Mouse (Mus musculus): Measurements from ENCODE around the gene Agap2. TPM values are rescaled to one million over a fixed set of nuclear protein-coding genes. Genes with fewer than 3 reads are reported as not detected.
A peak's percentile ranks its signal among the peaks of the same experiment; 100 is the strongest.

Agap2 gene
- polyA plus RNA-seq, 1 experiment: 2.0 TPM

DNA sequence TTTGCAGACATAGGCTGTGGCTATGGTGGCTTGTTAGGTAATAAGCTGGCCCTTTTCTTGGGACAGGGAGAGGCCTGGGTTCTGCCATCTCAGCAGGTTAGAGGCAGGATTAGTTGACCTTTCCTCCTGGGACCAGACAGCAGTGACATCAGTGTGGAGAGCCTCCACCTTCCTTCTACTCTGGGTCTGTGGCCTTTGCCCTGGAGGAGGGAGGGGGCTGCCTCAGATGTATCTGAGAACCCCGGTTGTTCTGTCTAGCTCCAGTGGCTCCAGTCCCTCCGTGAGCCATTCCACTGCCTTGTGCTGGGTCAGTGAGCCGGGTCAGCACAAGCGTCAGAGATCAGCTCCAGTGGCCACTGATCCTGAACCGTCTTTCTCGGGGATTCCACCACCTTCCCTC, 31.9 kb upstream of the Agap2 start:
- Histone ChIP-seq H3K27ac (ENCODE audit: insufficient read depth, low read depth, low read length) (no peak overlapping the region), H3K4me3 (ENCODE audit: insufficient read depth, low read length) (no peak overlapping the region)

DNA sequence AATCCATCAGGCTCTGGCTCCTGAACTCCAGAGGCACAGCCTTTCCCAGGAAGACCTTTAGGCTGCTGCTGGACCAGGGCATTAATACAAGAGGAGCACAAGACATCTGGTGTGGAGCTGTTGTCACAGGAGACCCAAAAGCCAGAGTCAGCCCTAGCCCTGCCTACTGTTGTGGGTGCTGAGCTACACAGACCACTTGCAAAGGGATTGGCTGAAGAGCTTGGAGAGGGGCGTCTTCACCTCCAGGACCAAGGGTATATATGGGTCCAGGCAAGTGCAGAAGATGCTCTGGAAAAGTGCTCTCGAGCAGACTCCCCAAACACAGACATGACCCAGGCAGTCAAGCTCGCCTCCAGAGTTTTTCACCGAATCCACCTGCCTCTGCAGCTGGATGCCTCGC, 27.1 kb upstream of the Agap2 start, which contains the start of gene Cyp27b1:
TSS of gene Cyp27b1 (plus strand) at position 297 of the 400 bp plus-strand sequence.
- Histone ChIP-seq H3K4me3 (ENCODE audit: insufficient read depth, low read length) (peak within 1 kb of the TSS; percentile 23), H3K27ac (ENCODE audit: insufficient read depth, low read depth, low read length) (no peak within 1 kb of the TSS), H3K4me1 (ENCODE audit: control insufficient read depth, insufficient read depth, low read length) (peaks cover 10% of the 10 kb centered on the region)
- no peak for TF ChIP-seq POLR2A (IDR thresholded peaks at IDR 0.05; ENCODE audit: borderline replicate concordance, low read depth, low read length)
- no peak for TF ChIP-seq CTCF (IDR thresholded peaks at IDR 0.05; ENCODE audit: low read depth, low read length)

More for the DNA sequence above, 31.9 kb upstream of the Agap2 start:
- TF ChIP-seq CTCF (IDR thresholded peaks at IDR 0.05; ENCODE audit: low read depth, low read length) (no peak), POLR2A (IDR thresholded peaks at IDR 0.05; ENCODE audit: borderline replicate concordance, low read depth, low read length) (no peak)
- peaks cover 9% of the 10 kb centered on the region for H3K4me1 ChIP-seq (ENCODE audit: control insufficient read depth, insufficient read depth, low read length)

DNA sequence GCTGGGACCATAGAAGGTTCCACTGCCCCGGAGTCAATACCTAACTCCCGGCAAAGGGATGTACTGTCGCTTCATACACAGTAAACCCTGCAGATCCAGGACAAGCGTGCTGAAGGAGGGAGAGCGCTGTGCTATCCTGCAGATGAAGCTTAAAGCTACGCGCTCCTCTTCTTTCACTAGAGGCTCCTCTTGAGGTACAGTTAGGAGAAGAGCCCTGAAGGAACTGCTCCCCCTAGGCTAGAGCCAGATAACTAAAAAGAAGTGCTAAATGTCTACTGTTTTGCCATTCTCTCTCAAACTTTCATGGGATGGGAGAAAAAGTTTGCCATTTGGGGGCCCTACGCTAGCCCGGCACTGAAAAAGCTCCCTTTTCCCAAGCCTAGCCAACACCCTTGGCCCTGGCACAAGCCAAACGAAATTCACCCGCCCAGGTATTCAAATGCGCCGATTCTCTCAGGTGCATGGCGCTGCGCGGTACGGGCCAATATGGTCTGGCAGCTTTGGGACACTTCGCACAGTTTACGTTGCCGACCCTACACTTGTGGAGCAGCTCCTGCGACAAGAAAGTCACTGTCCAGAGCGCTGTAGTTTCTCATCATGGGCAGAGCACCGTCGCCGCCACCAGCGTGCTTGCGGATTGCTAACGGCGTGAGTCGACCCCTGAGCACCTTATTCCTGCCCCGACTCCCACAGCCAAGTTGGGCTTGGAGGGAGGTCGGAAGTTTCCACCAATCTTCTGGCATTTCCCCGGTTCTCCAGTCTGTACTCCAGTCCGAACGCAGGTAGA, 26.3 kb upstream of the Agap2 start:
- no peak for TF ChIP-seq POLR2A (IDR thresholded peaks at IDR 0.05; ENCODE audit: borderline replicate concordance, low read depth, low read length)
- TF ChIP-seq CTCF (IDR thresholded peaks at IDR 0.05; ENCODE audit: low read depth, low read length): no peak
- Histone ChIP-seq H3K4me1 (ENCODE audit: control insufficient read depth, insufficient read depth, low read length) (peaks cover 7% of the 10 kb centered on the region), H3K27ac (ENCODE audit: insufficient read depth, low read depth, low read length) (no peak overlapping the region), H3K4me3 (ENCODE audit: insufficient read depth, low read length) (peak overlapping the region; percentile 23)

DNA sequence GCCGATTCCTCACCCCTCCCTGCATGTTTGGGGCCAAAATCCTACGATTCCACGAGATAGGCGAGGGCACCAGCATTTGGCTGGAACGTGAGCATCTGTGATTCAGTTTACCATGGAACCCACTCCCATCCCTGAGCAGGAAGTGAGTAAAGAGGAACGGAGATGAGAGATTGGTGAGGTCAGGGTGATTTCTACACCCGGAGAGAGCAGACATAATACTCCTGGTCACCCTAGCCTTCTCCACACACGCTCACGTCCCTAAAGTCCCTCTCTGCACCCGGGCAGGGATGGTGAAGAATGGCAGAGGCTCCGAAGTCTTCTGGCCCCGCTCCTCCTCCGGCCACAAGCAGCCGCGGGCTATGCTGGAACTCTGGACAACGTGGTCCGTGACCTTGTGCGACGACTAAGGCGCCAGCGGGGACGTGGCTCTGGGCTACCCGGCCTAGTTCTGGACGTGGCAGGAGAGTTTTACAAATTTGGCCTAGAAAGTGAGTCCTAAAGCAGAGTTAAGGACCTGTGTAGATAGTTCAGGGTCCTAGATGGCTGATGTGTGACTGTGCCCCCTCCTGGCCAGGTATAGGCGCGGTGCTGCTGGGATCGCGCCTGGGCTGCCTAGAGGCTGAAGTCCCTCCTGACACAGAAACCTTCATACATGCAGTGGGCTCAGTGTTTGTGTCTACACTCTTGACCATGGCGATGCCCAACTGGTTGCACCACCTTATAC, 25.5 kb upstream of the Agap2 start:
- Histone ChIP-seq H3K27ac (ENCODE audit: insufficient read depth, low read depth, low read length) (no peak overlapping the region), H3K4me3 (ENCODE audit: insufficient read depth, low read length) (peak overlapping the region; percentile 23), H3K4me1 (ENCODE audit: control insufficient read depth, insufficient read depth, low read length) (peaks cover 7% of the 10 kb centered on the region)
- TF ChIP-seq CTCF (IDR thresholded peaks at IDR 0.05; ENCODE audit: low read depth, low read length) (0 out of 2 replicates have a peak, but pooled peaks have one; percentile 20), POLR2A (IDR thresholded peaks at IDR 0.05; ENCODE audit: borderline replicate concordance, low read depth, low read length) (no peak)

DNA sequence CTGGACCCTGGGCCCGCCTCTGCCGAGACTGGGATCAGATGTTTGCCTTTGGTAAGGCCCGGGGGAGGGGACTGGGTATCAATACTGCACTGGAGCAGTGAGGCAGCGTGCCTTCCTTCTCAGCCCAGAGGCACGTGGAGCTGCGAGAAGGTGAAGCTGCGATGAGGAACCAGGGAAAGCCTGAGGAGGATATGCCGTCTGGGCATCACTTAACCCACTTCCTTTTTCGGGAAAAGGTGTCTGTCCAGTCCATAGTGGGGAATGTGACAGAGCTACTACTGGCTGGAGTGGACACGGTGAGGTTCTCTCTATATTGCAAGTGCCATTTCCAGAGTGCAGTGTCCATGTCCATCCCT, 25.0 kb upstream of the Agap2 start:
- Histone ChIP-seq H3K4me1 (ENCODE audit: control insufficient read depth, insufficient read depth, low read length) (peaks cover 7% of the 10 kb centered on the region), H3K27ac (ENCODE audit: insufficient read depth, low read depth, low read length) (no peak overlapping the region), H3K4me3 (ENCODE audit: insufficient read depth, low read length) (no peak overlapping the region)
- TF ChIP-seq CTCF (IDR thresholded peaks at IDR 0.05; ENCODE audit: low read depth, low read length) (no peak), POLR2A (IDR thresholded peaks at IDR 0.05; ENCODE audit: borderline replicate concordance, low read depth, low read length) (no peak)

DNA sequence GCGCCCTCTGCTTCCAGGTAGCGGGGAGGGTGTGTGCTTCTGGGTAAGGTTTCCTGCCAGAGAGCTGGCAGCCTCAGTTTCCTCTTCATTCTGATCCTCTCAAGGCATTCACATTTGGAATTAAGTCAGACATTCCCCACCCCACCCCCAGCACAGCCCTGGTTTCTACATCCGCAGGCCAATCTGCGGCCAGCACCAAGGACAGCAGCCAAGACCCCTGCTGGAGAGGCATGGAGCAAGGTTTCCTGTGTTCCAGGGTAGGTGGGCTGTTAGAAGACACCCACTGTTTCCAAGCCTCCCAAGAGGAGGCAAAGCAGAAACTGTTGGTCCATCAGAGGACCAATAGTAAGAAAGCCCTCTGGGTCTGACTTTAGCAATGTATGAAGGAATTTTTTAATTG, 20.4 kb upstream of the Agap2 start:
- Histone ChIP-seq H3K4me1 (ENCODE audit: control insufficient read depth, insufficient read depth, low read length) (peaks cover 4% of the 10 kb centered on the region), H3K27ac (ENCODE audit: insufficient read depth, low read depth, low read length) (no peak overlapping the region), H3K4me3 (ENCODE audit: insufficient read depth, low read length) (no peak overlapping the region)
- no peak for TF ChIP-seq CTCF (IDR thresholded peaks at IDR 0.05; ENCODE audit: low read depth, low read length)
- no peak for TF ChIP-seq POLR2A (IDR thresholded peaks at IDR 0.05; ENCODE audit: borderline replicate concordance, low read depth, low read length)

DNA sequence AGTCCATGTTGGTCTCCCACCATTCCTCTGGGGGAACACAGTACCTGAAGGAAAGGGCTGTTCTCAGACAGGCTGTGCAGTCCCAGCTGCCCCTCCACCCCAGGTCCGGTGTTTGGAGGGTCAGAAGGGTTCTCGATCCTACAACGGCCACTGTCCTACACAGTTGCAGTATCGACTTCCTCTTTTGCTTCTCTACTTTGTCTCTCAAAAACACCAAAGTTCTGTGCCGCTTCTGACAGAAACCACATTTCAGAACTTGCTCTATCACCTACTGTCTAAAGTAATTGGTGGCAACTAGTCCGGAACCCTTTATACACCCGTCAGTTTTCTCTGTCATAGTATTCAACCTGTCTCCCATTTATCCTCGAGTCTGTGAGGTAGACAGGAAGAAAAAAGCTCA, 19.7 kb upstream of the Agap2 start:
- Histone ChIP-seq H3K4me1 (ENCODE audit: control insufficient read depth, insufficient read depth, low read length) (no peaks in the 10 kb centered on the region), H3K27ac (ENCODE audit: insufficient read depth, low read depth, low read length) (no peak overlapping the region), H3K4me3 (ENCODE audit: insufficient read depth, low read length) (no peak overlapping the region)
- no peak for TF ChIP-seq CTCF (IDR thresholded peaks at IDR 0.05; ENCODE audit: low read depth, low read length)
- TF ChIP-seq POLR2A (IDR thresholded peaks at IDR 0.05; ENCODE audit: borderline replicate concordance, low read depth, low read length): no peak

DNA sequence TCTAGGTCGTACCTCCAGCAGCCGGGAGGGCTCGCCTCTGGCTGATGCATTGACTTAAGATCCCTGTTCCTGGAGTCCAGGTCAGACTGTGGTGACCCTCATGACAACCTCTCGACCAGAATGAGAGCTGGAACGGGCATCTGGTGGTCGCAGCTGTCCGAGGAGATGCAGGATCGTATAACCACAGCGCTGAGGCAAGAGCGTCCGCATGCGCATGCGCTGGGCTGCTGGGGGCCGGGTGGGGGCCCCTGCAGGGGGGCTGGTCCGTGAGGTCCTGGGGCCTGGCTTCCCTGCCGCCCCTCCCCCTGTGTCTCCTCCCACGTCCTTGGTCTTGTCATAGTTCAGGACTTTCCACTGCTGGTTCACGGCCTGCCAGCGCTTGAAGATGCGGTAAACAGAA, 18.6 kb upstream of the Agap2 start:
- TF ChIP-seq POLR2A (IDR thresholded peaks at IDR 0.05; ENCODE audit: borderline replicate concordance, low read depth, low read length) (no peak), CTCF (IDR thresholded peaks at IDR 0.05; ENCODE audit: low read depth, low read length) (no peak)
- H3K4me3 ChIP-seq (ENCODE audit: insufficient read depth, low read length): no peak overlapping the region
- no peak overlapping the region for H3K27ac ChIP-seq (ENCODE audit: insufficient read depth, low read depth, low read length)
- H3K4me1 ChIP-seq (ENCODE audit: control insufficient read depth, insufficient read depth, low read length): peaks cover 2% of the 10 kb centered on the region

DNA sequence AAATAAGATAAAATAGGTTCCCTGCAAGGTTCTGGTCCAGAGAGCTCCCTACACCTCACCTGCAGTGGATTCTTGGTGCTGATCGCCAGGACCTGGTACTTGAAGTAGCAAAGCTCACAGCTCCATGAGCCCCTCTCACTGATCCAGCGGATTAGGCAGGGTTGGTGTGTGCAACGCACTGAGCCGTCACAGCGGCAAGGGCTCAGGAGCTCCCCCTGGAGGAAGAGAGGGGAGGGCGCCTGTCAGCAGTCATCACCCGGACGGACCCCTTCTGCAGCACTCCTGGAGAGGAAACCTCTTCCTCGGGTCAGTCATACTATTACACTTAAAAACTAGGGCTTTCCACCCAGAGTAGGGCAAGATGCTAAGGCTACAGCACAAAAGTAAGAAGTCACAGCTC, 16.9 kb upstream of the Agap2 start:
- Histone ChIP-seq H3K4me3 (ENCODE audit: insufficient read depth, low read length) (peak overlapping the region; percentile 32; the same call in 1 of the 2 replicates), H3K4me1 (ENCODE audit: control insufficient read depth, insufficient read depth, low read length) (peaks cover 10% of the 10 kb centered on the region), H3K27ac (ENCODE audit: insufficient read depth, low read depth, low read length) (no peak overlapping the region)
- no peak for TF ChIP-seq POLR2A (IDR thresholded peaks at IDR 0.05; ENCODE audit: borderline replicate concordance, low read depth, low read length)
- peak; percentile 85 for TF ChIP-seq CTCF (IDR thresholded peaks at IDR 0.05; ENCODE audit: low read depth, low read length)

DNA sequence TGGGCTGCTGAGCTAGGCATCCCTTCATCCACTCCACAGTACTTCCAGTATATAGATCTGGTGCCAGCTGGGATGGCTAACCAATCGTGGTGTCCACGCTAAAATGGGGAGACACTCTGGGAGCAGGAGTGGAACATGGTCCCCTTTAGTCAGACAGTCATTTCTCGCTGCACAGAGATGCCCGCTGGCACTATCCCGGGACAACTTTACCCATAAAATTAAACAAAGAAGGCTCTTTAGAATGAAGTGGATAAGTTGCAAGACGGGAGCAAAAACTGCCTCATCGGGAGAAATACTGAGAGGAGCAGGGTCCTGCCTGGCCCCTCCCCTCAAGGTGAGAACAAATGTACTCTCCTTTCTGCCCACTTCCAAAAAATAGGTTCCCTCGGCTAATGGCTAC, 16.4 kb upstream of the Agap2 start:
- no peak for TF ChIP-seq CTCF (IDR thresholded peaks at IDR 0.05; ENCODE audit: low read depth, low read length)
- no peak for TF ChIP-seq POLR2A (IDR thresholded peaks at IDR 0.05; ENCODE audit: borderline replicate concordance, low read depth, low read length)
- Histone ChIP-seq H3K4me1 (ENCODE audit: control insufficient read depth, insufficient read depth, low read length) (peaks cover 10% of the 10 kb centered on the region), H3K4me3 (ENCODE audit: insufficient read depth, low read length) (peak overlapping the region; percentile 32), H3K27ac (ENCODE audit: insufficient read depth, low read depth, low read length) (no peak overlapping the region)

Measured in bone marrow macrophage, adult 2 months (primary cell).